Mouse (Mus musculus): Measurements from ENCODE around the gene Cox7a1. TPM values are rescaled to one million over a fixed set of nuclear protein-coding genes. Genes with fewer than 3 reads are reported as not detected.

Cox7a1 gene
- polyA plus RNA-seq, 1 experiment, result 112 TPM

DNA sequence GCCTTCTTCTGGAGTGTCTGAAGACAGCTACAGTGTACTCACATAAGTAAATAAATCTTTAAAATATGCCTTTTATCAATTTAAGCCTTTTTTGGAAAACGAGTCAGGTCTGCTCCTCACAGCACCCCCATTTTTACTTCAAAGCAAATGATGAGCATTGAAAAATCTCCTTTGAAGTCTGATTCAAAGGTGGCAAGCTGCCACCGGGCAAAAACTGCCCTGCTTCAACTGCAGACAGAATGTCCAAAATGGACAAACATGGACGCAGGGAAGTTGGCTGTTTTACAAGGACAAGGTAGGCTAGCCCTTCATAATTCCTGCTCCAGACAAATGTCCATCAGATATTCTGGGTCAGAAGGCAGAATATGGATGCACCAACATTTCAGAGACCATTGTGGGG is 37.5 kb downstream of the Cox7a1 start:
- Histone ChIP-seq H3ac (ENCODE audit: control insufficient read depth, insufficient read length) (no peak overlapping the region), H3K27me3 (ENCODE audit: control insufficient read depth, insufficient read depth, insufficient read length) (no peaks in the 10 kb centered on the region), H3K79me2 (ENCODE audit: control insufficient read depth, insufficient read depth) (no peaks in the 10 kb centered on the region), H3K4me2 (ENCODE audit: low read depth) (no peak overlapping the region), H3K36me3 (ENCODE audit: control insufficient read depth, insufficient read depth) (peaks cover 11% of the 10 kb centered on the region), H3K4me3 (no peak overlapping the region)
- TF ChIP-seq SRF (IDR thresholded peaks at IDR 0.05; ENCODE audit: control insufficient read depth, insufficient read length, low read depth), result no peak
- no peak for TF ChIP-seq MAX (IDR thresholded peaks at IDR 0.05; ENCODE audit: low read depth)
- TF ChIP-seq MYOG (IDR thresholded peaks at IDR 0.05; ENCODE audit: control insufficient read depth in 1 of 3, insufficient read depth in 1 of 3, insufficient read length in 2 of 3, low read depth in 2 of 3), result no peak
- no peak for TF ChIP-seq POLR2AphosphoS2 (IDR thresholded peaks at IDR 0.05; ENCODE audit: insufficient read length, low read depth)
- no peak for TF ChIP-seq MYOD1 (IDR thresholded peaks at IDR 0.05; ENCODE audit: control insufficient read depth in 1 of 3, insufficient read length in 2 of 3, low read depth in 2 of 3)
- no peak for TF ChIP-seq USF1 (IDR thresholded peaks at IDR 0.05; ENCODE audit: low read depth)
- no peak for TF ChIP-seq E2F4 (IDR thresholded peaks at IDR 0.05; ENCODE audit: insufficient read depth)
- TF ChIP-seq CEBPB (IDR thresholded peaks at IDR 0.05; ENCODE audit: insufficient read depth, poor library complexity, severe bottlenecking), result no peak
- TF ChIP-seq TCF3 (IDR thresholded peaks at IDR 0.05; ENCODE audit: insufficient read length, low read depth), result no peak
- TF ChIP-seq REST (IDR thresholded peaks at IDR 0.05; ENCODE audit: insufficient read depth, insufficient read length), result no peak
- no peak for TF ChIP-seq POLR2A (IDR thresholded peaks at IDR 0.05; ENCODE audit: insufficient read length, low read depth)
- no peak for TF ChIP-seq TCF12 (IDR thresholded peaks at IDR 0.05; ENCODE audit: insufficient read depth, poor library complexity, severe bottlenecking)

DNA sequence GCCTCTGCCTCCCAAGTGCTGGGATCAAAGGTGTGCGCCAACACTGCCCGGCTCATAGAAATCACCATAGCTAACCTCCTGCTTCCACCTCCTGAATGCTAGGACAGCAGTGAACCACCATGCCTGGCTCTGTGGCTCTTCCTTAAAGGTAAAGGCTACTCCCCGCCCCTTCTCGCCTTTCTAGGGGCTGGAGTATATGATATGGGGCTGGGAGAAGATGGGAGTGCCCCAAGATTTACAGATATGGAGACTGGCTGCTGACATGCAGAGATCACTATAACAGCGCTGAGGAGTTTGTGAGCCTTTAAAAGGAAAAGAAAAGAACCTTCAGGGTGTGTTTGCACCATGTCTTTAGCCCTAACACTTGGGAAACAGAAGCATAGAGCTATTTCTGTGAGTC is 38.3 kb downstream of the Cox7a1 start:
- no peak overlapping the region for H3ac ChIP-seq (ENCODE audit: control insufficient read depth, insufficient read length)
- no peaks in the 10 kb centered on the region for H3K79me2 ChIP-seq (ENCODE audit: control insufficient read depth, insufficient read depth)
- H3K4me3 ChIP-seq, result no peak overlapping the region
- no peak overlapping the region for H3K4me2 ChIP-seq (ENCODE audit: low read depth)
- TF ChIP-seq MYOD1 (IDR thresholded peaks at IDR 0.05; ENCODE audit: control insufficient read depth in 1 of 3, insufficient read length in 2 of 3, low read depth in 2 of 3), result no peak
- no peak for TF ChIP-seq MYOG (IDR thresholded peaks at IDR 0.05; ENCODE audit: control insufficient read depth in 1 of 3, insufficient read depth in 1 of 3, insufficient read length in 2 of 3, low read depth in 2 of 3)
- TF ChIP-seq POLR2A (IDR thresholded peaks at IDR 0.05; ENCODE audit: insufficient read length, low read depth), result no peak
- TF ChIP-seq REST (IDR thresholded peaks at IDR 0.05; ENCODE audit: insufficient read depth, insufficient read length), result no peak
- TF ChIP-seq TCF12 (IDR thresholded peaks at IDR 0.05; ENCODE audit: insufficient read depth, poor library complexity, severe bottlenecking), result no peak
- TF ChIP-seq TCF3 (IDR thresholded peaks at IDR 0.05; ENCODE audit: insufficient read length, low read depth), result no peak
- no peak for TF ChIP-seq MAX (IDR thresholded peaks at IDR 0.05; ENCODE audit: low read depth)
- no peak for TF ChIP-seq USF1 (IDR thresholded peaks at IDR 0.05; ENCODE audit: low read depth)
- no peak for TF ChIP-seq E2F4 (IDR thresholded peaks at IDR 0.05; ENCODE audit: insufficient read depth)
- no peaks in the 10 kb centered on the region for H3K27me3 ChIP-seq (ENCODE audit: control insufficient read depth, insufficient read depth, insufficient read length)
- H3K36me3 ChIP-seq (ENCODE audit: control insufficient read depth, insufficient read depth), result peaks cover 11% of the 10 kb centered on the region

DNA sequence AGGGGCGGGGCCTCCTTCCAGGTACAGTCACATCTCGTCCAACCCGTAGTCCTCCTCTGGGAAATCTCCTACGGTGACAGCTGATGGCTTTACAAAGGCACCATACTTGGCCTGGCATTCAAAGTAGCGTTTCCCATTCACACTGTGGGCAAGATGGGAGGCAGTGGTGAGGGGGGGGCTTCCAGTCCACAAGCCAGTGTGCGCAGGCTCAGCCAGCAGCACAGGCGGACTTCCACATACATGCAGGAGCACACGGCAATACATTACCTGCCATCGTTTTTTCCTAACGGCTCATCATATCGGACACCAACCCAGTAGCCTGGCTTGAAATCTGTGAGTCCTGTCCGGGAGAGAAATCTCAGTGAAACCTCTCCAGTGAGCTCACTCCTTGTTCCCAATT is 40.3 kb downstream of the Cox7a1 start:
- Histone ChIP-seq H3K4me3 (no peak overlapping the region), H3ac (ENCODE audit: control insufficient read depth, insufficient read length) (no peak overlapping the region), H3K27me3 (ENCODE audit: control insufficient read depth, insufficient read depth, insufficient read length) (no peaks in the 10 kb centered on the region), H3K36me3 (ENCODE audit: control insufficient read depth, insufficient read depth) (peaks cover 11% of the 10 kb centered on the region), H3K4me2 (ENCODE audit: low read depth) (no peak overlapping the region), H3K79me2 (ENCODE audit: control insufficient read depth, insufficient read depth) (no peaks in the 10 kb centered on the region)
- no peak for TF ChIP-seq USF1 (IDR thresholded peaks at IDR 0.05; ENCODE audit: low read depth)
- TF ChIP-seq MYOG (IDR thresholded peaks at IDR 0.05; ENCODE audit: control insufficient read depth in 1 of 3, insufficient read depth in 1 of 3, insufficient read length in 2 of 3, low read depth in 2 of 3), result no peak
- no peak for TF ChIP-seq CEBPB (IDR thresholded peaks at IDR 0.05; ENCODE audit: insufficient read depth, poor library complexity, severe bottlenecking)
- no peak for TF ChIP-seq E2F4 (IDR thresholded peaks at IDR 0.05; ENCODE audit: insufficient read depth)
- no peak for TF ChIP-seq SRF (IDR thresholded peaks at IDR 0.05; ENCODE audit: control insufficient read depth, insufficient read length, low read depth)
- TF ChIP-seq MAX (IDR thresholded peaks at IDR 0.05; ENCODE audit: low read depth), result no peak
- no peak for TF ChIP-seq POLR2A (IDR thresholded peaks at IDR 0.05; ENCODE audit: insufficient read length, low read depth)
- TF ChIP-seq REST (IDR thresholded peaks at IDR 0.05; ENCODE audit: insufficient read depth, insufficient read length), result no peak
- no peak for TF ChIP-seq TCF12 (IDR thresholded peaks at IDR 0.05; ENCODE audit: insufficient read depth, poor library complexity, severe bottlenecking)
- no peak for TF ChIP-seq POLR2AphosphoS2 (IDR thresholded peaks at IDR 0.05; ENCODE audit: insufficient read length, low read depth)

DNA sequence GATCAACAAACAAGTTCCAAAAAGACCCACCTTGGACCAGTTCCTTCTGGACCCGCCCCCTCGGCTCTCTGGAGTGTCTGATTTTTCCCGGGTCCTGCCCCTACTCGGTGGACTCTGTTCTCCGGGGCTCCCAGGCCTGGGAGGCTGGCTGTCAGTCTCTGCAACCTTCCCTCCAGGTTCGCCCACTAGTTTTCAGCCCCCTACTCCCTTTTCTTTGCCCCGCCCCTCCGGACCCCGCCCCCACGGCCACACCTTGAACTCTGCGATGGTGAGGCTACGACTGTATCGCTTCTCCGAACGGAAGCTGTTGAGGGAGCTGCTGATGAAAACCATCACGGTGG is 47.4 kb downstream of the Cox7a1 start:
- Histone ChIP-seq H3ac (ENCODE audit: control insufficient read depth, insufficient read length) (peak overlapping the region; percentile 63), H3K79me2 (ENCODE audit: control insufficient read depth, insufficient read depth) (peaks cover 8% of the 10 kb centered on the region), H3K36me3 (ENCODE audit: control insufficient read depth, insufficient read depth) (no peaks in the 10 kb centered on the region), H3K4me2 (ENCODE audit: low read depth) (peak overlapping the region; percentile 84), H3K4me3 (peak overlapping the region; percentile 97), H3K27me3 (ENCODE audit: control insufficient read depth, insufficient read depth, insufficient read length) (no peaks in the 10 kb centered on the region)
- no peak for TF ChIP-seq SRF (IDR thresholded peaks at IDR 0.05; ENCODE audit: control insufficient read depth, insufficient read length, low read depth)
- TF ChIP-seq REST (IDR thresholded peaks at IDR 0.05; ENCODE audit: insufficient read depth, insufficient read length), result no peak
- TF ChIP-seq POLR2A (IDR thresholded peaks at IDR 0.05; ENCODE audit: insufficient read length, low read depth), result no peak
- TF ChIP-seq CEBPB (IDR thresholded peaks at IDR 0.05; ENCODE audit: insufficient read depth, poor library complexity, severe bottlenecking), result no peak
- TF ChIP-seq USF1 (IDR thresholded peaks at IDR 0.05; ENCODE audit: low read depth), result no peak
- TF ChIP-seq TCF3 (IDR thresholded peaks at IDR 0.05; ENCODE audit: insufficient read length, low read depth), result no peak

DNA sequence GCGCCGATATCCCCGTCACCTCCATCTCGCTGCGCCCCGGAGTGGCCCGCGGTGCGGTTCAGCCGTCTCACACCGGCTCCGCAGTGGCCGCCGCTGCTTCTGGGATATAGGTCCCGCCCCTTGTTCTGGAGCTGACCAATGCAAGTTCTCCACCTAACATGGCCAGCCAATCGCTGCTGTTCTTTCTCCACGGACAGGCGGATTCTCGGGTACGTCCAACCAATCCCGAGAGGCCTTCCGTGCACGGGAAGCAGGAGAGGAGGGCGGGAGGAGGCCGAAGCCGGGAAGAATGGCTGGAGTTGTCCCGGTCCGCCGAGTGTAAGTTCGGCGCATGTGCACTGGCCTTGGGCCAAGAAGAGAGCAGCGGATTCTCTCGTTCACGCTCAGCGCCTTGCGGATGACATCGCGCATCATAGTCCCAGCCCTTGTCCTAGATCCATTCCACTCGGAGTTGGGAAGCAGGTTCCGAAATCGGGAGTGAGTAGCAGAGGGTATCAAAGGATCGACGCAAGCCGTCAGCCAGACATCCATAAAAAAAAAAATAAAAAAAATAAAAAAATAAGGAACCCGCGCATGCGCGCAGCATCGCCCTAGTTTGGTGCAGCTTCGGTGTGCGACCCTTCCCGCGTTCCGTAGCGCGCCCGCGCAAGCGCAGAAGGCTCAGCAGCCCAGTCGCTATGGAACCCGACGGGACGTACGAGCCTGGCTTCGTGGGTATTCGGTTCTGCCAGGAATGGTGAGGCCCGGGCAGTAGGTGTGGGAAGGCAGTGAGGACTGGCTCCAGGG is 47.9 kb downstream of the Cox7a1 start, which contains the start of the genes Polr2i and Tbcb:
Gene Polr2i, plus strand, starts transcription at position 280 of the 786 bp plus-strand sequence.
Gene Tbcb, minus strand, starts transcription at position 604 of the 786 bp plus-strand sequence.
- Histone ChIP-seq H3K4me3 (peak within 1 kb of the TSS; percentile 97), H3K79me2 (ENCODE audit: control insufficient read depth, insufficient read depth) (peaks cover 8% of the 10 kb centered on the region), H3K36me3 (ENCODE audit: control insufficient read depth, insufficient read depth) (no peaks in the 10 kb centered on the region)

More for the DNA sequence above, 47.9 kb downstream of the Cox7a1 start, which contains the start of the genes Polr2i and Tbcb:
- H3K27me3 ChIP-seq (ENCODE audit: control insufficient read depth, insufficient read depth, insufficient read length), result no peaks in the 10 kb centered on the region
- peak within 1 kb of the TSS; percentile 63 for H3ac ChIP-seq (ENCODE audit: control insufficient read depth, insufficient read length)
- peak within 1 kb of the TSS; percentile 84 for H3K4me2 ChIP-seq (ENCODE audit: low read depth)
- TF ChIP-seq MYOG (IDR thresholded peaks at IDR 0.05; ENCODE audit: control insufficient read depth in 1 of 3, insufficient read depth in 1 of 3, insufficient read length in 2 of 3, low read depth in 2 of 3), result no peak
- TF ChIP-seq CEBPB (IDR thresholded peaks at IDR 0.05; ENCODE audit: insufficient read depth, poor library complexity, severe bottlenecking), result no peak
- TF ChIP-seq POLR2AphosphoS2 (IDR thresholded peaks at IDR 0.05; ENCODE audit: insufficient read length, low read depth), result peak; percentile 87
- no peak for TF ChIP-seq REST (IDR thresholded peaks at IDR 0.05; ENCODE audit: insufficient read depth, insufficient read length)
- no peak for TF ChIP-seq MAX (IDR thresholded peaks at IDR 0.05; ENCODE audit: low read depth)
- peak; percentile 82 for TF ChIP-seq POLR2A (IDR thresholded peaks at IDR 0.05; ENCODE audit: insufficient read length, low read depth)
- TF ChIP-seq SRF (IDR thresholded peaks at IDR 0.05; ENCODE audit: control insufficient read depth, insufficient read length, low read depth), result peak; percentile 28
- TF ChIP-seq USF1 (IDR thresholded peaks at IDR 0.05; ENCODE audit: low read depth), result no peak
- no peak for TF ChIP-seq MYOD1 (IDR thresholded peaks at IDR 0.05; ENCODE audit: control insufficient read depth in 1 of 3, insufficient read length in 2 of 3, low read depth in 2 of 3)
- TF ChIP-seq TCF3 (IDR thresholded peaks at IDR 0.05; ENCODE audit: insufficient read length, low read depth), result no peak
- TF ChIP-seq E2F4 (IDR thresholded peaks at IDR 0.05; ENCODE audit: insufficient read depth), result peak; percentile 7
- TF ChIP-seq TCF12 (IDR thresholded peaks at IDR 0.05; ENCODE audit: insufficient read depth, poor library complexity, severe bottlenecking), result no peak

All from myocyte (in vitro differentiated cells).